Mouse (Mus musculus) limb, embryonic 10.5 days (tissue): ENCODE results near the gene Foxj1. TPM values are rescaled to one million over a fixed set of nuclear protein-coding genes. Genes with fewer than 3 reads are reported as not detected.
A peak's percentile ranks its signal among the peaks of the same experiment; 100 is the strongest.
"Not testable (repeated sequence)": the region's sequence is repeated elsewhere in the genome, so short reads cannot be mapped to it uniquely, and the experiment has no call there.

Experiments used
- DNase-seq: peaks from one replicate; pipeline ENCODE4 v3.0.0-alpha.2; 2017; ENCODE audit warnings: low spot score
- H3K27ac ChIP-seq: fragments of 300-500 bp; sonication (generic); 2 replicates; pipeline ENCODE4 v1.5.1; 2016; ENCODE audit warnings: mild to moderate bottlenecking
- H3K27me3 ChIP-seq: fragments of 300-500 bp; sonication (generic); 2 replicates; pipeline ENCODE4 v1.6.1; 2016; ENCODE audit warnings: low read depth, mild to moderate bottlenecking; ENCODE audit not compliant: poor library complexity, severe bottlenecking
- H3K36me3 ChIP-seq: fragments of 300-500 bp; sonication (generic); 2 replicates; pipeline ENCODE4 v1.6.1; 2016; ENCODE audit warnings: mild to moderate bottlenecking, moderate library complexity
- H3K4me1 ChIP-seq: fragments of 300-500 bp; sonication (generic); 2 replicates; pipeline ENCODE4 v1.6.1; 2016
- H3K4me3 ChIP-seq: fragments of 300-500 bp; sonication (generic); 2 replicates; pipeline ENCODE4 v1.5.1; 2016; ENCODE audit warnings: mild to moderate bottlenecking, moderate library complexity
- H3K9me3 ChIP-seq: fragments of 300-500 bp; sonication (generic); replicated peaks from 2 replicates; pipeline ENCODE4 v1.6.1; 2016; ENCODE audit warnings: mild to moderate bottlenecking
- WGBS: fragments of 180-500 bp; shearing (Covaris S2); methylation state at CpG from one replicate; pipeline ENCODE4 v1.1.7; 2016; 5-methylcytosine and 5-hydroxymethylcytosine counted together
- polyA plus RNA-seq: library from polyadenylated mRNA; unstranded; fragments of >200 nt; fragmentation: Nextera tagmentation; extraction: Ambion mirVana; gene quantifications from 2 replicates; pipeline ENCODE4 v1.2.1, GENCODE M21; 2016

The Foxj1 gene
- 0.68 and 1.5 TPM in 2 replicates for polyA plus RNA-seq

DNA sequence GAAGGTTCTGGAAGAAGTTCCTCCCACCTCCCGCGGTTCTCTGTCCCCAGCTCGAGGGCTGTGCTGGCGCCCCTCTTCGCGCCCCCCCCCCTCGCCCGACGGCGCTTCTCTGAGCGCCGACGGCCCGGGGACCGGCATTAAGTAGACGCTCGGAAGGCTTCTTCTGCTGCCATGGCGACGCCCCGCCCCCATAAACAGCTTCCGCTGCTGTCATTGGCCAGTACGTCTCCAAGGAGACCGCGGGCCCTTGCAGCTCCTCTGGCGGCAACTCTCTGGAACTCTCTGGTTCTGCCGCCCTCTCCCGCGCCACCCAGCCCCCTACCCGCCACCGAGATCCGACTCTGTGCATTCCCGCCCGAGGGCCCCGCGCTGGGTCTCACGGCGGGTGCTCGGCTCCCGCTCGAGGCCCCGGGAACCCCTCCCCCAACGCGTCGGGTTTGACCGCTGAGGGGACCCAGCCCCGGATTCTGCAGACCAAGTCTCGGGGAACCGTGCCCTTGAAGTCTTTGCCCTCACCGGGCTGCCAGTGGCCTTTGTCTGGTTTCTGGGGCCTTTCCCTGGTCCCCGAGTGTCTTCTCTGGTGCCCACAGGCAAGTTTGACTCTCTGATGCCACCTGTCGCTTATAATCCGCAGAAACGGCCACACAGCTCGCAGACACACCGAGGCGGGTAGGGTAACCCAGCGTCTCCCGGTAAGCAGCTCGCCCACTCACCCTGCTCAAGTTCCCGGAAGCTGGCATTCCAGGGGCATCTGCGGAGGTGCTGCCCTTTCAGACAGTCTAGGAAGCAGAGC is at the start of gene Foxj1:
TSS of gene Foxj1 (minus strand) at position 156 of the 793 bp plus-strand sequence.
- under 1% methylated on average over 59 of the region's 61 CpGs for WGBS
- Histone ChIP-seq H3K27ac (peak within 1 kb of the TSS; percentile 84), H3K27me3 (peaks cover 77% of the 10 kb centered on the region), H3K4me3 (peak within 1 kb of the TSS; percentile 67), H3K36me3 (peaks cover 9% of the 10 kb centered on the region), H3K4me1 (peaks cover 67% of the 10 kb centered on the region), H3K9me3 (no peaks in the 10 kb centered on the region)
- peak; percentile 100 for DNase-seq

DNA sequence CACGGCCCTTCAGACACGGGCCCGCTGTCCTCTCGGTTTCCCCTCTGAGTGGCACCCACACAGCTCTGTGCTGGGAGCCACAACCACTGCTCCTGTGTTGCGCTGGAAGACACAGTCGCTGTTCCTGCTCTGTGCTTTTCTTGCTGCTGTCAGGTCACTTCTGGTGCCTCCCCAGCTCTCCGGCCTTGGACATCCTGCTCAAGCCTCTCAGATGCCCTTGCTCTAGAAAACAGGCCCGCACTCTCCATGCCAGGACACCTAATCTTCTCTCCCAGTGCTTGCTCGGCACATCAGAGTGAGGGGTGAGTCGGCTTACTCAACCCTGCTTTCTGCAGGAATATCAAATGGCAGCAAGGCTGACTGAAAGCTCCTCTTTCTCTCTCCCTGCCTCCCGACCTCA is 49.0 kb upstream of the Foxj1 start:
- Histone ChIP-seq H3K27ac (peak overlapping the region; percentile 53; the same call in 1 of the 2 replicates), H3K4me3 (no peak overlapping the region), H3K36me3 (0 out of 2 replicates have a peak, but pooled peaks cover 7% of the 10 kb centered on the region), H3K4me1 (peaks cover 27% of the 10 kb centered on the region), H3K27me3 (no peaks in the 10 kb centered on the region), H3K9me3 (no peaks in the 10 kb centered on the region)
- DNase-seq = no peak
- WGBS = 87% methylated on average over 11 of the region's 11 CpGs

DNA sequence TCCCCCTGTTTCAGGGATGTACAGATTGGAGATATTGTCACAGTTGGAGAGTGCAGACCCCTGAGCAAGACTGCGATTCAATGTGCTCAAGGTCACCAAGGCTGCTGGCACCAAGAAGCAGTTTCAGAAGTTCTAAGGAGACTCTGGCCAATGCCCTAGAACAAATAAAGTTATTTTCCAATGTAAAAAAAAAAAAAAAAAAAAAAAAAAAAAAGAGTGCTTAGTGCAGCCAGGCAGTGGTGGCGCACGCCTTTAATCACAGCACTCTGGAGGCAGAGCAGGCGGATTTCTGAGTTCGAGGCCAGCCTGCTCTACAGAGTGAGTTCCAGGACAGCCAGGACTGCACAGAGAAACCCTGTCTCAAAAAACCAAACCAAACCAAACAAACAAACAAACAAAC is 47.9 kb upstream of the Foxj1 start:
- not testable (repeated sequence) for H3K9me3 ChIP-seq

DNA sequence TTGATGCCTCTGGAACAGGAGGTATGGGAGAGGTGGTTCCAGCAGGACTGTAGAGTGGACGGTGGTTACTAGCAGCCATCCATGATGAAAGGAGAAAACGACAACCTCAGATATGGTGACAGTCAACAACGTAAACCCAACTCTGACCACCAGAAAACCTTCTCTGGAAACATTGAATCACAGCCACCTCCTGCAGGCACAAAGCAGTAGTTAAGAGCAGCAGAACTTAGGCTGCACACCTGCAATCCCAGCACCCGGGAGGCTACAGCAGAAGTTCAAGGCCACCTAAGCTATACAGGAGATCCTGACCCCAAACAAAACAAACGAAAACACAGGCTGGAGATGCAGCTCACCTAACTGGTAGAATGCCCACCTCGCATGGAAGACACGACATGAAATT is 45.6 kb upstream of the Foxj1 start:
- H3K9me3 ChIP-seq = no peaks in the 10 kb centered on the region
- no peaks in the 10 kb centered on the region for H3K4me1 ChIP-seq
- no peak overlapping the region for H3K4me3 ChIP-seq
- H3K27me3 ChIP-seq = no peaks in the 10 kb centered on the region
- no peak overlapping the region for H3K27ac ChIP-seq
- no peak for DNase-seq
- 0 out of 2 replicates have a peak, but pooled peaks cover 2% of the 10 kb centered on the region for H3K36me3 ChIP-seq
- 90% methylated on average over 7 of the region's 7 CpGs for WGBS

More for the DNA sequence above, 47.9 kb upstream of the Foxj1 start:
- H3K4me1 ChIP-seq = peaks cover 22% of the 10 kb centered on the region
- not testable (repeated sequence) for DNase-seq, H3K4me3 ChIP-seq, H3K27me3 ChIP-seq, H3K27ac ChIP-seq, H3K36me3 ChIP-seq
- WGBS = 93% methylated on average over 5 of the region's 5 CpGs

DNA sequence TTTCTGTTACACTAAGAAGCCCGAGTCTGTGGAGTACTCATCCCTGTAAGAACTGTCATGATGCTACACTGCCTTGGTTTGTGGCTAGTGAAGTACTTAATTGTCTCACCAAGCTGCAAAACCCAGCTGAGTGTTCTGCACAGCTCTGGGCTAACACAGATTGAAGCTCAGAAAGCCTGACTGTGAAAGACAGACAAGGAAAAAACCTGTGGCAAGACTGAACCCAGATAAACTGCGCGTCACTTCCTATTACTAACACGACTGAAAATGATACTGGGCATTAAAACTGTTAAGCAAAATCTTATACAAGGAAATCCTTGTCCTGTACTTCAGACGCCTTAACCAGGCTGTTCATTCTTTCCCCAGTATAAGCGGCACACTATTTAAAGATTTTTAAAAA is 44.3 kb upstream of the Foxj1 start:
- no peak for DNase-seq
- no peaks in the 10 kb centered on the region for H3K27me3 ChIP-seq
- no peaks in the 10 kb centered on the region for H3K4me1 ChIP-seq
- WGBS = 87% methylated on average over 6 of the region's 6 CpGs
- no peak overlapping the region for H3K27ac ChIP-seq
- 0 out of 2 replicates have a peak, but pooled peaks cover 2% of the 10 kb centered on the region for H3K36me3 ChIP-seq
- H3K4me3 ChIP-seq = no peak overlapping the region
- H3K9me3 ChIP-seq = no peaks in the 10 kb centered on the region

DNA sequence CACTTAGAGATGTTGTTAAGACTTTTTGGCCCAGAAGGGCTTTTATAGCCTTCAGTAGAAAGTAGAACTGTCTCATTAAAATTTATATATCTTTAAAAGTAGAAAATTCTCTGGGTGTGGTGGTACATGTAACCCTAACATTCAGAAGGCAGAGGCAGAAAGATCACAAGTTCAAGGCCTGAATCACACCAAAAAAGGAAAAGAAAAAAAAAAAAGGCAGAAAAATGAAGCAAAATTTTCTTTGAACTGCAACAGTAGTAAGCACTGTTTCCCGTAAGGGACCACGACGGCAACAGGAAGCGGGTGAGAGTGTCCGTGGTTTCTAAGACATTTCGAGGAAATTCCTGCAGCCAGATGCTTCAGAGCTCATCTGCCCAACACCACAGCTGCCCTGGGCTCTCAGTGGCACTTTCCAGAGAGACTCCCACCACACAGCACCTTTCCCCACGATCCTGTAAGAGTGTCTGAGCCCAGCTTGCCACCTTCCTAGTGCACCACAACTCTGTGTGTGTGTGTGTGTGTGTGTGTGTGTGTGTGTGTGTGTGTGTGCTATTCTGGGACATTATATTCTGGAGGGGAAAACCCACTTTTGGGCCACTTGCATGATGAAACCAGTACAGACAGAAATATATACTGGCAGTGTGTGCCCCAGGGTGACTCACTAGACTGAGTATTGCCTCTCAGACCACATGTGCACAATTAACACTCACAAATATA is 41.9 kb upstream of the Foxj1 start:
- Histone ChIP-seq H3K4me1 (peaks cover 2% of the 10 kb centered on the region), H3K27ac (no peak overlapping the region), H3K4me3 (no peak overlapping the region), H3K27me3 (no peaks in the 10 kb centered on the region), H3K9me3 (no peaks in the 10 kb centered on the region), H3K36me3 (0 out of 2 replicates have a peak, but pooled peaks cover under 1% of the 10 kb centered on the region)
- no peak for DNase-seq
- WGBS = 77% methylated on average over 7 of the region's 7 CpGs

DNA sequence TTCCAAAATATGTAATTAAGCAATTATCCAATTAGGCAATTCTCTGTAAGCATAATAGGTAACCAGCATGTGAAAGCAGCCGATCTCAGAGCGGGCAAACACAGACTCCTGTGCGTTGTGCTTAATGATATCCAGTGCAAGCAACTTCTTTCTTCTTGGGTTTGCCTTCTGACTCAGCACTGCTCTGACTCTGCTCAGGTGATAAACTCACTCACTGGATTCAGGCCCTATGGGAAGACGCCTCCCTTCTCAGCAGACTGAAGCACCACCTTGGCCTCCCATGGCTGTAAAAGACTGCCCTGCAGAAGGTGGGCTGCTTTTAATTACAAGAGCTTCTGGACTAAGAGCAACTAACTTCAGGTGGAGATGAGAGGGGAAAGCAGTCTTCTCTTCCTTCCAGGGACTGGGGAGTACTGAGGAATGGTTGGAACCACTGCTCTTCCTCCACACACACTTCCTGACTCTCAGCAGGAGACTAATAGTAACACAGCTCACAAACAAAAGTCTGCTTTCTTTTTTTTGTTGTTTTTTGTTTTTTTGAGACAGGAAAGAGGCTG is 36.8 kb upstream of the Foxj1 start:
- no peaks in the 10 kb centered on the region for H3K9me3 ChIP-seq
- WGBS = 81% methylated on average over 4 of the region's 4 CpGs
- no peaks in the 10 kb centered on the region for H3K36me3 ChIP-seq
- H3K27me3 ChIP-seq = no peaks in the 10 kb centered on the region
- no peak overlapping the region for H3K4me3 ChIP-seq
- H3K27ac ChIP-seq = no peak overlapping the region
- H3K4me1 ChIP-seq = peaks cover 13% of the 10 kb centered on the region
- DNase-seq = no peak

DNA sequence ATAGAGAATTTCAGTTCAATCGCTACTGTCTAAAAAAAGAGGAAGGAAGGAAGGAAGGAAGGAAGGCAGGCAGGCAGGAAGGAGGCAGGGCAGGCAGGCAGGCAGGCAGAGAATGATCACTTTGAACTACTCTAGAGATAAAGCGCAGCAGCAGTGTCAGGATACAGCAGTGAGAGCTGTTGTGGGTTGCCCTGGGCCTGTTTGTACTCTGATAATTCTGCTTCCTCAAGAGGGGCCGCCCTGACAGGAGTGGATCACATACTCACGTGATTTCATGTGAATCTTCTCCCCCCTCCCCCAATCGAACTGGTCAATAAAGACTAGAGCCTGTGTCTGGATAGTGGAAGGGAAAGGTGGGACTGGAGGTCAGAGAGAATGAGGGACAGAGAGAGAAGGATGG is 34.4 kb upstream of the Foxj1 start:
- no peak overlapping the region for H3K27ac ChIP-seq
- DNase-seq = no peak
- no peaks in the 10 kb centered on the region for H3K27me3 ChIP-seq

DNA sequence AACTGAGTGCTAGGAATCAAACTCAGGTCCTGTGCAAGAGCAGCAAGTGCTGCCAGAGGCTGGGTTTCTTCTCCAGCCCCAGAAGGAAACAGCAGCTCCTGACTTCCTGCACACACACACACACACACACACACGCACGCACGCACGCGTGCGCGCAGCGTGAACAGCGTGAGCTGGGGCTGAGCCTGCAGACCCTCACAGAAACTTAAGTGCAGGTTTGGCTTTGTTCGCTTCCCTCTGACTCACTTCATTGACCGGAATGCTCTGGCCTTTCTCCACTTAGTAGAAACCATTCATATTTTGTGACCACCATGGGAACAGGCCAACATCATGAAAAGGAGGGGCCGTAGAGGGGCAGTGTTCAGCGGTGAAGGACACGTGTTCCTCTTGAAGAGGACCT is 33.9 kb upstream of the Foxj1 start:
- H3K9me3 ChIP-seq = no peaks in the 10 kb centered on the region
- no peak for DNase-seq
- no peak overlapping the region for H3K4me3 ChIP-seq
- WGBS = 95% methylated on average over 14 of the region's 14 CpGs
- no peak overlapping the region for H3K27ac ChIP-seq
- H3K4me1 ChIP-seq = peaks cover 24% of the 10 kb centered on the region
- no peaks in the 10 kb centered on the region for H3K27me3 ChIP-seq
- H3K36me3 ChIP-seq = no peaks in the 10 kb centered on the region

More for the DNA sequence above, 34.4 kb upstream of the Foxj1 start:
- H3K4me3 ChIP-seq = no peak overlapping the region
- H3K4me1 ChIP-seq = peaks cover 24% of the 10 kb centered on the region
- 66% methylated on average over 5 of the region's 5 CpGs for WGBS
- H3K9me3 ChIP-seq = no peaks in the 10 kb centered on the region
- no peaks in the 10 kb centered on the region for H3K36me3 ChIP-seq

DNA sequence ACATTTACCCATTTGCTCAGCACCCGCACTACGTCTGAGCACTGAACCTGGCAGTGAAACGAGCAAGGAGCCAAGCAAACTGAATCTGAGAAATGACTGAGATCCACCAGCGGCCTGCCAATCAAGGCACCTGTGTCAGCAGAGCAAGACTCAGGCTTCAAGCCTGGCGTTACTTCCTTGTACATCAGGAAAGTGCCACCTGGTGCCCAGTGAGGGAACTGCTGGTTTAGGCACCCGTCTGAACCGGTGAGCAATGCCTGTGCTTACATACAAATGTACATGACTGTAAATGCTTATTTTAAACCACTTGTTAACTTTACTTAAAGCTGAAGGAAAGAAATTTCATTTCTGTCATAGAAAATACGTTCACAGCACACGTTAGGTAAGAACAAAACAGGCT is 32.9 kb upstream of the Foxj1 start:
- H3K27ac ChIP-seq = no peak overlapping the region
- H3K4me3 ChIP-seq = no peak overlapping the region
- 20% methylated on average over 9 of the region's 9 CpGs for WGBS
- H3K9me3 ChIP-seq = no peaks in the 10 kb centered on the region
- DNase-seq = peak; percentile 81
- H3K4me1 ChIP-seq = peaks cover 24% of the 10 kb centered on the region
- no peaks in the 10 kb centered on the region for H3K27me3 ChIP-seq
- H3K36me3 ChIP-seq = no peaks in the 10 kb centered on the region

DNA sequence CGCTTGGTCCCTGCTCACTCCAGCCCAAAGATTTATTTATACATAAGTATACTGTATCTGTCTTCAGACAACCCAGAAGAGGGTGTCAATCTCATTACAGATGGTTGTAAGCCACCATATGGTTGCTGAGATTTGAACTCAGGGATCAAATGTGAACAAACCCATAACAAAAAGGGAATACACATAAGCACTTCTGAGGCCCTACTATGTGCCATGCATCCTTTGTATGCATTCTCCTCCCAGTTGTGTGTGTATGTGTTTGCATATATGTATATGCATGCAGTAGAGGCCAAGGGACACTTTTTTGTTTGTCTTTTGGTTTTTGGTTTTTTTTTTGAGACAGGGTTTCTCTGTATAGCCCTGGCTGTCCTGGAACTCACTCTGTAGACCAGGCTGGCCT is 31.4 kb upstream of the Foxj1 start:
- Histone ChIP-seq H3K27ac (no peak overlapping the region), H3K36me3 (no peaks in the 10 kb centered on the region), H3K9me3 (no peaks in the 10 kb centered on the region), H3K4me1 (peaks cover 18% of the 10 kb centered on the region), H3K4me3 (no peak overlapping the region), H3K27me3 (no peaks in the 10 kb centered on the region)
- 82% methylated on average over 1 of the region's 1 CpGs for WGBS
- DNase-seq = no peak

DNA sequence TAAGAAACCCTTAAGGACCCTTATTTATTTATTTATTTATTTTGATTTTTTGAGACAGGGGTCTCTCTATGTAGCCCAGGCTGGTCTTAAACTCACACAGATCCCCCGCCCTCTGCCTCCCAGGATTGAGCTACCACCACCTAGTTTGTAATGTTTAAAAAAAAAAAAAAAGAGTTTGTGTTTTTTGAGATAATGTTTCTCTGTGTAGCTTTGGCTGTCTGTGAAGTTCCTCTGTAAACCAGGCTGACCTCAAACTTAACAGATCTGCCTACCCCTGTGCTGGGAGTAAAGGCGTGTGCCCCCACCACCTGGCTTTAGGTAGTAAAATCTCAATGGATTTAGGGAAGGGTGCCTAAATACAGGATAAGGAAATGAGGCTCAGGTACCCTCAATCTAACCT is 30.9 kb upstream of the Foxj1 start:
- no peak for DNase-seq
- no peak overlapping the region for H3K27ac ChIP-seq
- no peaks in the 10 kb centered on the region for H3K36me3 ChIP-seq
- 88% methylated on average over 2 of the region's 2 CpGs for WGBS
- H3K4me1 ChIP-seq = peaks cover 14% of the 10 kb centered on the region
- H3K27me3 ChIP-seq = no peaks in the 10 kb centered on the region
- H3K4me3 ChIP-seq = no peak overlapping the region
- no peaks in the 10 kb centered on the region for H3K9me3 ChIP-seq

DNA sequence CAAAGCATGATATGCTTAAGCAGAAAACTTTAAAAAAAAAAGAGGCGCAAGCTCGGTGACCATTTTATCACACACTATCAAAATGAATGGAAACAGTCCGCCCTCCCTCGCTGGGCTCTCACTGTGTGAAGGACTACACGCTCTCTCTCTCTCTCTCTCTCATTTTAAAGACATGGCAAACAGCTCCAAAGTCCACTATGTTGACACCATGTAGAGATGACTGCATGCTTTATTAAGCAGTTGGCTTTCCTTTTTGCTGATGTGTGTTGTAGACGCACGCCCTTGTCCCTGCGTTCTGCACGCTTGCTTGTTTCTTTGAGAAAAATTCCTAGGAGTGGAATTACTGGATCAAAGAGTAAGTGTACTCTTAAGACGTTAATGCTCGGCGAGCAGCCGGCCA is 30.2 kb upstream of the Foxj1 start:
- Histone ChIP-seq H3K4me3 (no peak overlapping the region), H3K27me3 (no peaks in the 10 kb centered on the region), H3K36me3 (peaks cover 3% of the 10 kb centered on the region; the same call in 1 of the 2 replicates), H3K9me3 (no peaks in the 10 kb centered on the region), H3K27ac (no peak overlapping the region), H3K4me1 (peaks cover 14% of the 10 kb centered on the region)
- 75% methylated on average over 13 of the region's 13 CpGs for WGBS
- no peak for DNase-seq
